Mouse (Mus musculus) hindbrain, embryonic 16.5 days (tissue): ENCODE results near the gene Srp68. TPM values are rescaled to one million over a fixed set of nuclear protein-coding genes. Genes with fewer than 3 reads are reported as not detected.

ENCODE experiments used
- ATAC-seq: fragments of 200-750 bp; cut with Nextera tagmentation; 2 replicates; pipeline ENCODE4 v1.8.0; 2017; ENCODE audit warnings: moderate TSS enrichment, moderate library complexity
- H3K27ac ChIP-seq: fragments of 300-500 bp; sonication (generic); 2 replicates; pipeline ENCODE4 v1.5.1; 2014; ENCODE audit warnings: low read depth, mild to moderate bottlenecking, control low read depth, low read length, moderate library complexity
- H3K27me3 ChIP-seq: fragments of 300-500 bp; sonication (generic); replicated peaks from 2 replicates; pipeline ENCODE4 v1.6.1; 2014; ENCODE audit warnings: low read length; ENCODE audit not compliant: control insufficient read depth, insufficient read depth
- H3K36me3 ChIP-seq: fragments of 300-500 bp; sonication (generic); 2 replicates; pipeline ENCODE4 v1.6.1; 2014; ENCODE audit warnings: mild to moderate bottlenecking, low read length, moderate library complexity, mixed read lengths; ENCODE audit not compliant: control insufficient read depth, insufficient read depth
- H3K4me1 ChIP-seq: fragments of 300-500 bp; sonication (generic); 2 replicates; pipeline ENCODE4 v1.6.1; 2014; ENCODE audit warnings: low read depth, low read length; ENCODE audit not compliant: control insufficient read depth, insufficient read depth
- H3K4me2 ChIP-seq: fragments of 300-500 bp; sonication (generic); 2 replicates; pipeline ENCODE4 v1.6.1; 2014; ENCODE audit warnings: mild to moderate bottlenecking, low read length, control low read depth, moderate library complexity
- H3K4me3 ChIP-seq: fragments of 300-500 bp; sonication (generic); 2 replicates; pipeline ENCODE4 v1.5.1; 2014; ENCODE audit warnings: mild to moderate bottlenecking, low read length, control low read depth, moderate library complexity
- H3K9ac ChIP-seq: fragments of 300-500 bp; sonication (generic); 2 replicates; pipeline ENCODE4 v1.6.1; 2014; ENCODE audit warnings: low read depth, mild to moderate bottlenecking, control low read depth, low read length, moderate library complexity
- H3K9me3 ChIP-seq: fragments of 300-500 bp; sonication (generic); 2 replicates; pipeline ENCODE4 v1.6.1; 2014; ENCODE audit warnings: mild to moderate bottlenecking, low read length, moderate library complexity; ENCODE audit not compliant: control insufficient read depth
- WGBS: fragments of 180-500 bp; shearing (Covaris S2); extraction: QIAGEN DNeasy Blood & Tissue Kit; methylation state at CpG from one replicate; pipeline ENCODE4 v1.1.7; 2014; 5-methylcytosine and 5-hydroxymethylcytosine counted together
- polyA plus RNA-seq: library from polyadenylated mRNA; unstranded; fragments of >200 nt; fragmentation: Nextera tagmentation; extraction: Ambion mirVana; gene quantifications from 2 replicates; pipeline ENCODE4 v1.2.1, GENCODE M21; 2015

The Srp68 gene
- polyA plus RNA-seq, 1 experiment from 2014 or later: 61.8 TPM

DNA sequence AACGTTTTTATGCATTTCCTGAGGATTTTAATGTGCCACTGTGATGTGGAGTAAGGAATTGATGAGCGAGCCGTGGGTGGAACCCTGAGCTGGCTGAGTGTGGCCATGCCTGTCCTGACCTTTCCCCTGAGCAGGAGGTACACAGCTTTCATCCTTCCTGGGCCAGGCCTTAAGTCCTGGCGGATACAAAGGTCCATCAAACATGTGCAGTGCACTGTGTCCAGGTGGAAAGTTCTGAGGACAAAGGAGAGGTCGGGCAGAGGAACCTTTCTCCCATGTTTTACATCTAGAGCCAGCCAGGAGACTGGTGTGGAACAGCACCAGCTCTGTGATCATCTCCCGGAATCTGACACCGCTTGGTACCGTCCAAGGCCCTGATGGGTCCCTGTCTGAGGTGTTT, 64.8 kb downstream of the Srp68 start:
- no peak overlapping the region for H3K4me3 ChIP-seq
- H3K9me3 ChIP-seq: no peaks in the 10 kb centered on the region
- H3K4me2 ChIP-seq: no peak overlapping the region
- peaks cover 11% of the 10 kb centered on the region; the same call in 1 of the 2 replicates for H3K36me3 ChIP-seq
- H3K27ac ChIP-seq: no peak overlapping the region
- ATAC-seq: no peak
- no peaks in the 10 kb centered on the region for H3K27me3 ChIP-seq
- H3K4me1 ChIP-seq: no peaks in the 10 kb centered on the region
- H3K9ac ChIP-seq: no peak overlapping the region
- 81% methylated on average over 8 of the region's 8 CpGs for WGBS

DNA sequence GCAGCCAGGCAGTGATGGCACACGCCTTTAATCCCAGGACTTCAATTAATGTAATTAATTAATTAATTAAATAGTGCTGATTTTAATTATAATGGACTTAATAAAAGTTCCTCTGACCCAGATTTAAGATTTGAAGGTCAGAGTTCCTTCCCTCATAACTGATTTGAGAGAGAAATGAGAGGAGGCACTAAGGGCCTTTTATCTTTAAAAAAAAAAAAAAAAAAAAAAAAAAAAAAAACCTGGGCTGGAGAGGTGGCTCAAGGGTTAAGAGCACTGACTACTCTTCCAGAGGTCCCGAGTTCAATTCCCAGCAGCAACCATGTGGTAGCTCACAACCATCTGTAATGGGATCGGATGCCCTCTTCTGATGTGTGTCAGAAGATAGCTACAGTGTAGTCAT, 65.4 kb downstream of the Srp68 start:
- Histone ChIP-seq H3K36me3 (peaks cover 11% of the 10 kb centered on the region; the same call in 1 of the 2 replicates), H3K9me3 (no peaks in the 10 kb centered on the region), H3K27me3 (no peaks in the 10 kb centered on the region), H3K4me3 (no peak overlapping the region), H3K4me1 (no peaks in the 10 kb centered on the region), H3K4me2 (no peak overlapping the region), H3K9ac (no peak overlapping the region), H3K27ac (no peak overlapping the region)
- no peak for ATAC-seq
- 87% methylated on average over 3 of the region's 3 CpGs for WGBS

DNA sequence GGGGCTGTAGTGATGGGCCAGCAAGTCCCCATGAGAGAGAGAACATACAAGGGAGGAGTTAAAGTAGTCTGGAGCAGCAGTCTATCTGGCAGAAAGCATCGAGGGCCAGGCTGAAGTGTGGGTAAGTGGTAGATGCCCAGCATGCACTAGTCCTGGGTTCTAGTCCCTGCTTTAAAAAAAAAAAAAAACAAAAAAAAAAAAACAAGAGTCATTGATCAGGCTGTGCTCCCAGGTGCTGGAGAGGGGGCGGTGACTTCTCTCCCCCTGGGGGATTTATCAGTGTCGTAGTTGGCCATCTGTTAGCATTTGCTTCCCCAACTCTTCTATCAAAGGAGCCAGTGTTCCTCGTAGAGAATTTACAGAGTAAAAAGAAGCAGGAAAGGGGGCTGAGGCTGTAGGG, 67.3 kb downstream of the Srp68 start:
- 75% methylated on average over 4 of the region's 4 CpGs for WGBS
- Histone ChIP-seq H3K27me3 (no peaks in the 10 kb centered on the region), H3K9ac (no peak overlapping the region), H3K36me3 (peaks cover 11% of the 10 kb centered on the region; the same call in 1 of the 2 replicates), H3K9me3 (no peaks in the 10 kb centered on the region), H3K4me2 (no peak overlapping the region), H3K27ac (no peak overlapping the region), H3K4me3 (no peak overlapping the region), H3K4me1 (no peaks in the 10 kb centered on the region)
- no peak for ATAC-seq

DNA sequence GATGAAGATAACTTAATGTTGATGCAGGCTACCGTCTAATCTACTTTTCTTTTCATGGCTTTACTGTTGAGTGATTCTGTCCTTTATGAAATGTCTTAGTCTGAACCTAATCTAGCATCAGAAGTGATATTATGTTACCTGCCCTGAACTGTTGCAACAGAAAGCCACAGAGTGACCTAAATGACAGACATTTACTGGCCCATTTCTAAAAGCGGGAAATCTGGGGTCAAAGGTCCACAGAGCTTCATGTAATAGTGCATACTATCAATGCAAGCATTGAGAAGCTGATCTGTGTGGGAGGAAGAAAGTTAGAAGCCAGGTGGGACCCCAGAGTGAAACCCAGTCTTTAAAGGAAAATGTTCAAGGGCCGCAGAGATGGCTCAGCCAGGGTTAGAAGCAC, 70.9 kb downstream of the Srp68 start:
- no peak overlapping the region for H3K27ac ChIP-seq
- no peaks in the 10 kb centered on the region for H3K27me3 ChIP-seq
- peaks cover 3% of the 10 kb centered on the region; the same call in 1 of the 2 replicates for H3K4me1 ChIP-seq
- H3K9me3 ChIP-seq: no peaks in the 10 kb centered on the region
- WGBS: 90% methylated on average over 3 of the region's 3 CpGs
- H3K4me2 ChIP-seq: no peak overlapping the region
- no peak overlapping the region for H3K4me3 ChIP-seq
- H3K9ac ChIP-seq: no peak overlapping the region
- ATAC-seq: no peak
- H3K36me3 ChIP-seq: peaks cover 11% of the 10 kb centered on the region; the same call in 1 of the 2 replicates

DNA sequence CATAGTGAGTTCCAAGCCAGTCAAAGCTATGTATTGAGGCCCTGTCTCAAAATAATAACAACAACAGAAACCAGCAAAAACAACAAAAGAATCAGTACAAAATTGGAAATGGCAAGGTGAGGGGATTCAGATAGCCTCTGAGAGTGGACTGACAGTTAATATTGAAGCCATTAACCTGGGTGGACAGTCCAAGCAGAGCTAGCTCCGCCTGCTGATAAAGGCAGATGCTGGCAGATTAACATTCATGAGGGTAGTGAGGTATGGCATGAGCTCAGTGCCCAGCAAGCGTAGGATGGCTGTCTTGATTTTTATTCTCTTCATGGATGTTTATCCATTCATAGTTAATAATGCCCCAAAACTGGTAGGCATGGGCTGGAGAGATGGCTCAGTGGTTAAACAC, 72.9 kb downstream of the Srp68 start:
- H3K27me3 ChIP-seq: no peaks in the 10 kb centered on the region
- no peak overlapping the region for H3K4me3 ChIP-seq
- H3K9ac ChIP-seq: no peak overlapping the region
- H3K9me3 ChIP-seq: no peaks in the 10 kb centered on the region
- ATAC-seq: no peak
- H3K27ac ChIP-seq: no peak overlapping the region
- H3K4me1 ChIP-seq: peaks cover 9% of the 10 kb centered on the region
- WGBS: 95% methylated on average over 2 of the region's 2 CpGs
- peaks cover 4% of the 10 kb centered on the region; the same call in 1 of the 2 replicates for H3K36me3 ChIP-seq
- no peak overlapping the region for H3K4me2 ChIP-seq

DNA sequence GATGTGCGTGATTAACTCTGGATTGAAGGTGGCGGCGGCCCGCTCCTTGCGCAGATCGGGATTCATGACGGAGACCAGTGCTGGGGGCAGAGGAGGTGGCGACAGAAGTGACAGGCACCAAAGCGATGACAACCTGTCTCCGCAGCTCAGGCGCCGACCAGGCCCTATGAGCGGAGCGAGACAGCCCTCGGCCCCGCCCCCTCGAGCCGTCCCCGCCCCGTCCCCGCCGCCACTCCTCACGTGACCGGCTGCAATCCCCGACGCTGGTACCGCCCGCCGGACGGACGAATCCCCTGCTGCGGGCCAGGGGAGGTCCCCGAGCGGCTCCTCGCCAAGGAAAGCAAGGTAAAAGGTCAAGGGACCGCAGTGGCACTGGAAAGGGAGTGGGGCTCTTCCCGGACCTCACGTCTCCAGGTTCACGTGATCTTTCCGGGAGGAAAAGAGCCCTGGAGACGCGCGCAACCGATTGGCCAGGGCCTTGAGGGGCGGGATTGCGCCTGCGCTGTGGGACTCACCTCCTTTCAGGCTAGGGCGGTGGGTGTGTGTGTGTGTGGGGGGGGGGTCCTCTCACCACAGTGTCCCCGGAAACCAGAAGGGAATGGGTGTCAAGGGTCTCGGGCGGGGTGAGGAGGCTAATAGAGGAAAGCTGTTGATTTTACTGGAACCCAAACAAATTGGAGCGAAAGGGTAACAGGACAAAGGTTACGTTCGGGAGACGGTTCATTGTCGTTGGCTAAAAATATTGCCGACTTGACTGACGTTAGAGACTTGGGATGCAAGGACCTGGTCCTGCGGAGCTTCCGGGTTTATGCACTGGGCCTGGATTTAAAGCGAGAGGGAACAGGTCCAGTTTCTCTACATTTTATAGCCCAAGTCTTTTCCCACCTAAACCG, 75.1 kb downstream of the Srp68 start, which contains the start of the genes Ten1 and Acox1:
Gene Ten1, plus strand, starts transcription at position 217 of the 893 bp plus-strand sequence.
Gene Acox1, minus strand, starts transcription at position 407 of the 893 bp plus-strand sequence.
- H3K4me3 ChIP-seq: peak within 1 kb of the TSS; percentile 65
- peak; percentile 98 for ATAC-seq
- no peaks in the 10 kb centered on the region for H3K27me3 ChIP-seq
- H3K27ac ChIP-seq: peak within 1 kb of the TSS; percentile 95
- H3K9me3 ChIP-seq: no peaks in the 10 kb centered on the region
- peak within 1 kb of the TSS; percentile 70 for H3K4me2 ChIP-seq
- peak within 1 kb of the TSS; percentile 83 for H3K9ac ChIP-seq
- no peaks in the 10 kb centered on the region; the same call in 1 of the 2 replicates for H3K36me3 ChIP-seq
- WGBS: under 1% methylated on average over 52 of the region's 62 CpGs
- peaks cover 14% of the 10 kb centered on the region for H3K4me1 ChIP-seq

DNA sequence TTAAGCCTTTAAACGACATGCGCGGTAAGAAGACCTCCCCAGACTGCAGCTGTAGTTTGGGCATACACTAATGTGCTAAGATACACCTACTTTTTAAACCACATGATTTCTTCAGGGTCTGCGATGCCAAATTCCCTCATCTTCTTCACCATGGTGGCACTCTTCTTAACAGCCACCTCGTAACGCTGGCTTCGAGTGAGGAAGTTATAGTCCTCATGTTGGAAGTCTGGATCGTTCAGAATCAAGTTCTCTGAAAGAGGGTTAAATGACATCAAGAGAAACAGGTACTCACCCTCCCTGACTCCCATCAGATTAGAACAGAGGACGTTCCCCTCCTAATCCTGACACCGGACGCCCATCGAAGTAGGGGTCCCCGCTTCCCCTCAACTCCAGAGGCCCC, 75.9 kb downstream of the Srp68 start:
- peak overlapping the region; percentile 65 for H3K4me3 ChIP-seq
- H3K9me3 ChIP-seq: no peaks in the 10 kb centered on the region
- H3K4me1 ChIP-seq: peaks cover 14% of the 10 kb centered on the region
- no peak; the same call in 1 of the 2 replicates for ATAC-seq
- H3K27me3 ChIP-seq: no peaks in the 10 kb centered on the region
- WGBS: 21% methylated on average over 13 of the region's 13 CpGs
- peak overlapping the region; percentile 70 for H3K4me2 ChIP-seq
- peak overlapping the region; percentile 83 for H3K9ac ChIP-seq
- peak overlapping the region; percentile 95 for H3K27ac ChIP-seq
- no peaks in the 10 kb centered on the region; the same call in 1 of the 2 replicates for H3K36me3 ChIP-seq

DNA sequence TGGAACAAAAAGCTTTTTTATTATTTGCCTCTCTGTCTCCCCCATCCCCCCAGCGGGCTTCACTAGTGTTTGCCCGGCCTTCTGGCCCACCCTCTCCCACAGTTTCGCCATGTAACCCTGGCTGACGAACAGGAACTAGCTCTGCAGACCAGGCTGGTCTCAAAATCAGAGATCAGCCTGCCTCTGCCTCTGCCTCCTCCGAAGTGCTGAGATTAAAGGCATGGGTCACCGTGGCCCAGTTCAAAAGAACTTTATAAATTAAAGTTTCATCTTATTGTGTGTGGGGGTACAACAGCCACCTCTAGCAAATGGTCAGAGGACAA, 76.5 kb downstream of the Srp68 start:
- Histone ChIP-seq H3K4me2 (peak overlapping the region; percentile 70), H3K9me3 (no peaks in the 10 kb centered on the region), H3K4me1 (peaks cover 14% of the 10 kb centered on the region), H3K36me3 (no peaks in the 10 kb centered on the region; the same call in 1 of the 2 replicates), H3K9ac (no peak overlapping the region), H3K27me3 (no peaks in the 10 kb centered on the region), H3K4me3 (peak overlapping the region; percentile 65; the same call in 1 of the 2 replicates), H3K27ac (no peak overlapping the region)
- no peak for ATAC-seq
- 94% methylated on average over 6 of the region's 6 CpGs for WGBS

DNA sequence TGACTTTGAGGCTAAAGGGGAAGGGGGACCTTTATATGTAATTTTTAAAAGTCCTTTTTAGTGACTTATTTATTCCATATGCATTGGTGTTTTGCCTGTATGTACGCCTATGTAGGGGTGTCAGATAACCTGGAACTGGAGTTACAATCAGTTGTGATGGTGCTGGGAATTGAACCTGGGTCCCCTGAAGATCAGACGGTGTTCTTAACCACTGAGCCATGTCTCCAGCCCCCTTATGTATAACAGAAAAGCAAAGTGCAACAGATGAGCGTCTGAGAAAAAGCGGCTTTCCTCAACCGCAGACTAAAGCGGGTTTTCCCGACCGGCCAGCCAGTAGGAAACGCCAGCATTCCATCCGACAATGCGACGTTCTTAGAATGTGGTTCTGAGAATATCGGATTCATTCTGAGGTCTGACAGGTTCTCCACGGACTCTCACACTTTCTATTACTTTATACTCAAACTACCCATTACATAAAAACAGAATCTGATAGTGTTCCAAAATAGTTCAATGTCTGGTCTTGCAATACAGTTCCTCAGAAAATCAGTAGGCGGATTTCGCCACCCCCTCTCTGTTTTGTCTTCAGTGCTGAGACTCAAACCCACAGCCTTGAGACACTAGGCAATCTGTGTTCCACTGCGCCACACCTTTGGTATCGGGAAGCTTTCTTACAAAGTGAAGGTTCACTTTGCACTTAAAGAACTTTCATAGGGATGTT, 77.0 kb downstream of the Srp68 start:
- H3K36me3 ChIP-seq: no peaks in the 10 kb centered on the region; the same call in 1 of the 2 replicates
- H3K4me1 ChIP-seq: peaks cover 14% of the 10 kb centered on the region
- H3K27ac ChIP-seq: no peak overlapping the region
- WGBS: 94% methylated on average over 18 of the region's 18 CpGs
- no peaks in the 10 kb centered on the region for H3K27me3 ChIP-seq
- no peak for ATAC-seq
- no peaks in the 10 kb centered on the region for H3K9me3 ChIP-seq
- no peak overlapping the region for H3K9ac ChIP-seq
- no peak overlapping the region for H3K4me3 ChIP-seq
- H3K4me2 ChIP-seq: peak overlapping the region; percentile 70; the same call in 1 of the 2 replicates
